Mouse (Mus musculus) urinary bladder, postnatal 36 days (tissue): ENCODE data around the gene Dstyk.
A peak's percentile ranks its signal among the peaks of the same experiment; 100 is the strongest.

ENCODE experiments used
- DNase-seq, 2 experiments: peaks; one replicate each; pipeline ENCODE4 v3.0.0; 2022; ENCODE audit warnings: low spot score in 2 of 2, mixed read lengths in 1 of 2

Gene Dstyk

DNA sequence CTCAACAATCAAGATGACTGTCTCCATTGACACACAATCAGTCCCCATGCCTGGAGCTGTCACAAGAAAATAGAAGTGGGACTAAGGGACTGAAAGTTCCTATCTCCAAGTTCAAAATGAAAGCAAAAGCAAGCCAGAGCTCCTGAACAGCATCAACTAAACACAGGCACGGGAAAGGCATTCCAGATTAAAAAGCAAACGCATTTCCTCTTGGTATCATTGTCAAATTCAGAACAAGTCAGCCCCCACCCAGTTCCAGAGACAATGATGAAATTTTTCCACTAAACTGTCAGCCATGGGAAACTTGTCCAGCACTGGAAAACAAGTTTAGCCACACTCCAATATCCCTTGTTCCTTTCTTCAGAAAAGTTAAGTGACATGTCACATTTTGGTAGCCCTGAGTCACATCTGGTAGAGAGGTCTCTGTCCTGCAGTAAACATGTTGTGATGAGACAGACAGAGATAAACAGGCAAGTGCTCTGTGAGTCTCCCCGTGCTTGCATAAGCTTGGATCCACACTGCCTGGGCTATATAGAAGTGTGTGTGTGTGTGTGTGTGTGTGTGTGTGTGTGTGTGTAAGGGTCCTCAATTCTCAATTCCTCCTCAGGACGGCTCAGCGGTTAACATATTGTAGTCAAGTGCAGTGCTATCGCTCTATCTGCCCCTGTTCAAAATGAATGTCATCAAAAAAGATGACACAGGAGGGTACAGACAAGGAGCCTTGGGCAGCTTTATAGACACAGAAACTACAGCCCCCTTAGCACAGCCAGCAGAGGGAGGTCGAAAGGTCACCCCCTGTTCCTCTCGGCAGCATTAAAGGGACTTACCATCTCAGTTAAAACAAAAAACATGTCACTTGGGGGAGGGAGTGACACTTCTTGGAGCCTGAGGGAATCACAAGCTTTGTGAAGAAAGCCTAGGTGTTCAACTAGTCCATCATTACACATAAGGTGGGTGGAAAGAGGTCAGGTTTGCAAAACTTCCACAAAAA lies 28.2 kb upstream of the Dstyk start:
- DNase-seq = no peak

DNA sequence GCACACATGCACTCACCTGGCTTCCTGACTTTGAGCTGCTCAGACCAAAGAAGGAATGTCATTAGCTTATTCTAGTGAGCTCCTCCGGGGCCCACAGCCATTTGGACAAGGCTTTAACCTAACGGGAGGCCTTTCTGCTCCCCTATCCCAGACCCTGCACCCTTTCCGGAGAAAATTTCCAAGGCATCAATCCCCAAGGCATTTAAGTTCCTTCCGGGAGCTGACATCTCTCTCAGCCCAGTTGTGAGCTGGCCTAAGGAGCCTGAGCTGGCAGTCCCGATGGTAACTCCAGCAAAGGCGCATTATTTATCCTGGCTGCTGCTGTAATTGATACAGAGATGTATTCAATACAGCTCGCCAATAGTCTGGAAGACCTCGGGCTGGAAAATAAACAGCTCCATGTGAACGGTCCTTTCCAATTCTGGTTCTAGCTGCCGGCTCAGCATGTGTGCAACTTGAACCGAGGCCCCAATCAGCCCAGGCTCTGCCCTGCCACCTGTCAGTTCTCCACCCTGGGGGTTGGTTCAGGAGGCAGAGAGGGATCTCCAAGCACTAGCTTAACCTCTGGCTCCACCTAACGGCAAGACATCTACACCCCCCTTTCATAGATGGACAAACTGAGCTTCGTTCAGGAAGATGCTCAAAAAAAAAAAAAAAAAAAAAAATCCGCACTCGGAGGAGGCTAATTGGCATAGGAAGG lies 27.3 kb upstream of the Dstyk start:
- DNase-seq = no peak

DNA sequence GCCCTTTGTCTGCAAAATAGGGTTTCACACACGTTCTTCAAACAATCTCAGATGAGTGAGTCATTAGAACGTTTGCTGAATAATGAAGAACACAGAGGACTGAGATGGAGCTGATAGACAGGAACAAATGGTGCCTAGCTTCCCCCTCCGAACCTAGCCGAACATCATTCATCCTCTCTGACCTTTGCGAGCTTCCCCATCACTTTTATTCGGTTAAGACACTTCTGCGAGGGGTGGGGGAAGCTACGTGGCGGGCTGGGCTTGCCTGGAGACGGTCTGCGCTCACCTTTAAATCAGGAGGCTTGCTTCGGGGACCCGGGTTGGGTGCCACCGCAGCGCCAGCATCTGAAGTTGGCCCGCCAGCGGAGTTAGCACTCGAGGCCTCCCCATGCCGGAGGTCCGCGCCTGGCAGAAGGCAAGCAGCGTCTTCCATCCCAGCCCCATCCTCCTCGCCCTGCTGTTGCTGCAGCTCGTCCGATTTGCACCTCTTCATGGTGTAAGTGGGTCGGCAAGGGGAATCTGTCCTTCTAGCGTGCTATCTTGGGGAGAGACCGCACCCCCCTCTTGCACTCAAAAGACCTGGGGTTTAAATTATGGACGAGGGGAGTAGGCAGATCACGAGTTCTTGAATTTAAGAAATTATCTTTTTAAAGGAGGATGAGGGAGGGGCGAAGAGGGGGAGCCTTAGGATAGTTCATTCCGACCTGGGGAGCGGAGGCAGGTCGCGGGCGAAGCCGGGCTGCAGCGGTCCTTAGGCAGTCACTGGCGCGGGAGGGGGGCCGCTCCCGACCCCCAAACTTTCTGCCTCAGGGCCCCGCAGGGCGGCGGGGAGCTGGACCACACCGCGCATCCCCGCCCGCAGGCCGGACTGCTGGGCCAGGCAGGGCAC lies 26.4 kb upstream of the Dstyk start, which contains the start of gene Tmcc2:
Tmcc2 (minus strand) TSS at position 591 of the 889 bp plus-strand sequence.
- DNase-seq = no peak

DNA sequence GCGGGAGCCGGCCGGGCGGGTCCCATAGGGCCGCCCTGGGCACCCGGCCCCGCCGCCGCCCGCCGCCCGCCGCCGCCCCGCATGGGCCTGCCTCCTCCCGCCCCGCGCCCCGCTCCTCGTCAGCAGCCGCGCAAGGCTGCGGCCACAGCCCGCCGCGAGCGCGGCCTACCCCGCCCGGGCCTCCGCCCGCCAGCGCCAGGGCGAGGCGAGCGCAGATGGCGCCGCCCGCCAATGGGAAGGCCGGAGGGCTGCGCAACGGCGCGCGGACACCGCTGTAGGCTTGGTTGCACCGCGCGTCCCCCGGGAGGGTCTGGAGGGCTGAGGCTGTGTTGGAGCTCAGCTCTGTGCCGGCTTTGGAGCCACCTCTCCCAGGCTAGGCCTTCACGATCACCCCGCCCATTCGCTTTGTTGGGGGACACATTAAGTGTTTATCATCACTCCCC lies 25.8 kb upstream of the Dstyk start:
- DNase-seq = peak in 1 of 2 experiments; percentile 64

DNA sequence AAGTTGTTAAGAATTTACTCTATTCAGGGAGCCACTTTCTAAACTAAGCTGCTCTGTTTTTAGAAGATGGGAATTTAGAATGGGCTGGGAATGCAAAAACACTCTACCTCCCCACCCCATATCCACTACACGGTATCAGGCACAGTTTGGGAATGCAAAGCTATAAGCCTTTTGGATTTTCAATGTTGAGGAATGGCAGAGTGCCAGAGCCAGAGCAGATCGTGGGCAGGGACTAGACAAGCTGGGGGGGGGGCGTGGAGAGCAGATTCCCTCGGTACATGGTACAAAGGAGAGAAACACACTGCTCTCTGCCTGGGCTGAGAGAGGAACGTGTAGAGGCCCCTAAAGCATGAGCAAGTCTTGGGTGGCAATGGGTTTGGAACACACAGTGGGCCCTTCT lies 24.5 kb upstream of the Dstyk start:
- no peak for DNase-seq

DNA sequence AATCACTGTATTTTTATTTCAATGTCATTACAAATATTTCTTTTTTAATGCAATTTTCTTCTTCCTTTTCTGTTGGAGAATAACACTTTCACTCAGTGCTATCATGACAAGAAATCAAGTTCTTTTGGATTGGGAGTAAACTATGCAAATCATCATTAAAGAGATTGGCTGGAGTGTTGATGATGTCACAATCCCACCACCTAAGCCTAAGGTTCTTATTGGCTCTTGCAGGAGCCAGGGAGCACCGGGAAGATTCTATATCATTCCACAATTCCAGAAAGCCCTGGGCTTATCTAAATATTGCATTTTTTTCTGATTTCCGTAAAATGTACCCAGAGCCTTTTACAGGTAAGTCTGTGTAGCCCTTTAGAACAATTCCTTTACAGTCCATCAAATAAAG lies 20.6 kb upstream of the Dstyk start:
- no peak for DNase-seq

DNA sequence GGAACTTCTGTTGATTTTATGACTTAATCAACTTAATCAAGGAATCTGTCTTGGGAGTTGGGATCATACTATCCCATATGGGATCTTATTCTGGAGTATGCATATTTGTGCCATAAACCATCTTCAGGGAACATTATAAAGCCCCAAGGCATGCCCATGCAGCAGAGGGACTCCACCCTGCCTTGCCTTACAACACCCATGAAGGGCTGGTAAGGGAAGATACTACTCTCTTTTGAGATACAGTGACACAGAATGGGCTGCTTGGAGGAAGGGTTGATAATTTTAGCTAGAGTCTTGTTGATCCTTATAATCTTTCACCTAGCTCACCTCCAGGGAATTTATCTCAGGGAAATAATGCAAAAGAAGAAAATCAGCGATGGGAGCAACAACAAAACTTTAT lies 16.8 kb upstream of the Dstyk start:
- DNase-seq = no peak

DNA sequence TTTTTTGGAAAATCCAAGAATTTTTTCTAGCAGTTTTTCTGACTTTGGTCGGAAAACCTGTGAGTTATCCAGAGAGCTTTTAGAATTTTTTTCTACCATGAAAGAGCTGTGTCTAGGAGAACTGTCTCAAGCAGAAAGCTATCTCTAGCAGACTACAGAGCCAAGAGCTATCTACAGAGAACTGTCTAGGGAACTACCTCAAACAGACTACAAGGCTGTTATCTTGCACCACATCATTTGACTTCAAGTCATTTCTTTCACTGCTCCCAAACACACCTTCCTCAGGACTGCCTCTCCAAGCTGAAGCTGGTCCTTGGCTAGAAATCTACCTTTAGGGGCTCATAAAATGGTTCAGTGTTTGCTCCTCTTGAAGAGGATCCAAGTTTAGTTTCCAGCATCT lies 15.5 kb upstream of the Dstyk start:
- no peak for DNase-seq

DNA sequence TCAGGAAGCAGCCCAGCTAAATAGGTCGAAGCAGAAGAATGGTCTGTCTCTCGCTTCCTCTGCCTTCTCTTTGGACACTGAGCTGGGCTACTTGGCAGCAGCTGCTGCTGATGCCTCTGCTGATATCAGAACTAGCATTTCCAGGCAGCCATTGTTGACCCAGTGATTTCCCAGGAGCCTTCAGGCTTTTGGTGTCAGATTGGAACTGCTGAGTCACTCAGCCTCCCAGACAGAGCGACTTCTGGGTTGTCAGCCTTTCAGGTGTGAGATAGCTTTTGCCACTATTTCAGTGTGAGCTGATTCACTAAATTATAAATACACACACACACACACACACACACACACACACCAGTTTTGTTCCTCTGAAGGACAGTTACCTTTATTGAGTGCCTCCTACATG lies 6.7 kb upstream of the Dstyk start:
- DNase-seq = peak in 1 of 2 experiments; percentile 45

DNA sequence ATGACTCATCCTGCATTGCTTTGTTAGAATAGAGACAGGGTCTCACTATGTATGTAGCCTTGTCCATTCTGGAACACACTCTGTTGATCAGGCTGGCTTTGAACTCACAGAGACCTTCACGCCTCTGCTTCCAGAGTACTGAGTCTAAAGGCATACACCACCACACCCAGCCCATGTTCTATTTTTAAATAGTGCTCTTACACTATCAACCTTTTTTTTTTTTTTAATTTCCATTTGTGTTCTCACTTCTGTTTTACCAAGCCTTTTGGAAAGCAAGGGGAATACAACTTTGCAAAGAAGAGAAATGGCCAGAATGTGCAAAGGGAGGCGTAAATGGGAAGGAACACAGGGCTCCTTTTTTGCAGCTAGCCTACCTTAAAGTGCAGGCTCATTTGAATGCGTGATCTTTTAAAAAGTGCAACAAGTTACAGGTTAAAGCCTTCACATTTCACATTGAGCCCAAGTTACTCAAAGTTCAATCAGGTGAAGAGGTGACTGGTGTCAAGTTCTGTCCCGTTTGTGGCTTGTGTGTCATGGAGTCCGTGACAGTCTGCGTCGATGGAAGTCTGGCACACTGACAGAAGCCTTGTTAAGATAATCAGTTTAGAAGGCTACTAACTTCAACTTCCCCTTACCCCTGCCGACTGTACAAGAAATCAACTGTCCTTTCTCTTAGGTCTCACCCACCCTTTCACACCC lies 962 bp upstream of the Dstyk start:
- no peak for DNase-seq

DNA sequence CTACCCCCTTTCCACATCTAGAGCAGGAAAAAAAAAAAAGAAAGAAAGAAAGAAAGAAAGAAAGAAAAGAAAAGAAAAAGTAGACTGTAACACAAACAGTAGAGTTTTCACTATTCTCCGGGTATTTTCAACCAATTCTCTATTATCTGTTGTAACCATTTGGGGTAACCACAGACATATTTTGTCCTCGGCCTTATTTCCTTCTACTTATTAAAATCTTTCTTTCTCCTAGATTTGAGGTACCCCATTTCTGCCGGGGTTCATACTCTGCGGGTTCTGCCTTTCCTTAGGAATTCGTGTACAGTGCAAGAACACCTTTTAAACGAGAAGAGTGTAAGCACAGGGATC lies 438 bp upstream of the Dstyk start:
- no peak for DNase-seq

DNA sequence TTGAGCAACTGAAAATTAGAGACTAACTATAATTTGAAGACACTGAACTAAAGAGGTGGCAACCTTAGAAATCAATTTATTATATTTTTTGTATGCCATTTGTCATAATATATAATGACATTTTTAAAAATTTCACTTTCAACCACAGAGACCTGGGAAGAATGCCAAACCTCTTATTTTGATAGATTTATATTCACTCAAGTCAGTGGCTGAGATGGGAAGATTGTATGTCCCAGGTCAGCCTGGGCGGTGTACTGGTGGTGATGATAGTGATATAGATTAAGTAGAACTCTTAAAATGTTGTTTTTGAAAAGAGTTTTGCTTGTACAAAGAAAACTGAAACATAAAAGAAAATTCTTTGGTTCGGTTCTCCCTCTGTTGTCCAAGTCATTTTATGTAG lies 2.9 kb downstream of the Dstyk start:
- DNase-seq = no peak

DNA sequence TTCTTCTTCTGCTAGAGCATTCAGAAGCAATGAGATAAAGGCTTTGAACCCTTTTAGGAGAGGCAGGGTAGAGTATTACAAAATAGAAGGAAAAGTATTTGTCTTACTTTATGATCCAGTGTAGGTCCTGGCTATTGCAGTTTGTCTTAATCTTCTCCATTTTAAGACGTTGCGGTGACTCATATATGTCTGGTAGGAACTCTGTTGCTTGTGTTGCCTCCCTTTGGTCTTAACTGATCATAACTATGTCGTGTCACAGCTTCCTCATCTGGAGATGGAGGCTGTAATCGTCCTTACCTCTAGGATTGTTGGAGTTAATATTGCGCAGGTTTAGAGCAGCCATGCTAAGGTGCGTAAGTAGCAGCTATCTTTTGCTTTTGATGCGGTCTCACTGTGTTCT lies 3.3 kb downstream of the Dstyk start:
- no peak for DNase-seq

DNA sequence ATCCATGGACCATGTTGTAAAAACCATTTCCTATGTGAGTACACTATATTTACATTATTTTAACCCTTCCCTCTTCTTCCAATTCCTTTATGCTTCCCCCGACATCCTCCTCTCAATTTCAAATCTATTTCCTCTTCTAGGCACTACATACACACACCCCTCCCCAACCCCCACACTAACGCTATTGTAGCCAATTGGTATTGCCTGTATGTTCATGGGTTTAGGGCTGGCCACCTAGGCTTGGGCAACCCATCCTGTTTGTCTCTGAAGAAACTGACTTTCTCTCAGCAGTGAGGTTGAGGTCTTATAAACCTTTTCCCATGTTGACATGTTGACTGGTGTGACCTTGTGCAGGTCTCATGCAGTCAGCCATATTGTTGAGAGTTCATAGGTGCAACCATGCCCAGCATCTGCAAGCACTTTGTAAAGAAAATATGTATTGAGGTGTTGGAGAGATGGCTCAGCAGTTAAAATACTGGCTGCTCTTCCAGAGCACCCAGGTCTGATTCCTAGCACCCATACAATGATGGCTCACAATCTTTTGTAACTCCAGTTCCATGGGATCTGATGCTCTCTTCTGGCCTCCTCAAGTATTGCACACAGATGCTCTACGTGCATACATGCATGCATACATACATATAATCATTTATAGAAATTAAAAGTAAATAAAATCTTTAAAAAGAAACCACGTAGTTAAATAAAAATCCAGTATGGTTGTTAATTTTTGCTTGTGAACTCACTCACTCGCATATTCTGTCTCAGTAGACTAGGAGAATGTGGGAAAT lies 5.7 kb downstream of the Dstyk start:
- DNase-seq = no peak

DNA sequence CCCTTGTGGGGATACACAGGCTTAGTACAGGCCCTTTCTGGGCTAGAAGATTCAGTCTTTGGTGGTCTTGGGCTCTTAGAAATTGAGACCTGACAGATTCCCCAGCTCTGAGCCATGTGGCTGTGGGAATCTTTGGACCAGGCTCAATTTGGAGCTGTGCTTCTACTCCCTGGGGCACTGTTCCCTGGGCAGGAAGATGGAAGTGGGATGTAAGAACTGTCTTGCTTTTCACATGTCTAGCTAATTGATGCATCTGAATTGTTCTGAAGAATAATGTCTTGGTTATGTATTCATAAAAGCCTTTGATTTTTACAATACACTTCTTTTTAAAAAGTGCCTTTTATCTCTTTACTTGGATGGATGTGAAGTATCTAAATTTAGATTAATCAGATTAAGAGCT lies 8.2 kb downstream of the Dstyk start:
- no peak for DNase-seq

DNA sequence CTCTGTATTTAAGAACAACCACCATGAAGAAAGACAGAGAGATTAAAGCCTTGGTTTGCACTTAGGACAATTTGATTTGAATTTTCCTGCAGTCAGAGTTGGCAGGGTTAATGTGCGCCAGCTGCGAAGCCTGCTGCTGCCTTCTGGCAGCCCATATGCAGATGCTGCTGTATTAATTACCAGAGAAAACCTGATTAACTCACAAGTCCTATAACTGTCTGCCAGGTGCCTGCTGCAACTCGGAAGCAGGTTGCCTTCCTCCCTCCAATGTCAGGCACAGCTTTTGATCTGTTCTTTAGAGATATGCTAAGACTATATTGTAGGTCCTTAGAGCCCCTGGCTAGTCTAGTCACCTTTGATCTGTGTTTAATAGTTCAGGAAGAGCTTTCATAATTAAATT lies 13.5 kb downstream of the Dstyk start:
- DNase-seq = no peak

DNA sequence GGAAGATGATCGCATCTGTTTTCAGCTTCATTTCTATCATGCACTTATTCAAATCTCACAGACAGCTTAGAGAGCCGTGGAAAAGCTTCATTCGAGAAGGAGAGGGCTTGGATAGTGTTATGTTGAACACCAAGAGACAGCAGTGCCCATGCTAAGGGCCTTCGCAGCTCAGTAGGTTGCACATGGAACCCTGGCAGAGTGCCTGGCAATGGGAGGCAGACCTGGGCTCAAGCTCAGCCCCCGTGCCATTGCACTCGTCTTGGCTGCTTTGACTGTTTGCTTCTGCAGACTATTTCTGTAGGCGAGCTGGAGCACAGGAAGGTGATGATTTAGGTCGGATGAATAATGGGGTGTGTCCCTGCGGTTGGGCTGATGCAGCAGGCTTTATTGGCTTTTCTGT lies 14.4 kb downstream of the Dstyk start:
- DNase-seq = peak in 1 of 2 experiments; percentile 24

DNA sequence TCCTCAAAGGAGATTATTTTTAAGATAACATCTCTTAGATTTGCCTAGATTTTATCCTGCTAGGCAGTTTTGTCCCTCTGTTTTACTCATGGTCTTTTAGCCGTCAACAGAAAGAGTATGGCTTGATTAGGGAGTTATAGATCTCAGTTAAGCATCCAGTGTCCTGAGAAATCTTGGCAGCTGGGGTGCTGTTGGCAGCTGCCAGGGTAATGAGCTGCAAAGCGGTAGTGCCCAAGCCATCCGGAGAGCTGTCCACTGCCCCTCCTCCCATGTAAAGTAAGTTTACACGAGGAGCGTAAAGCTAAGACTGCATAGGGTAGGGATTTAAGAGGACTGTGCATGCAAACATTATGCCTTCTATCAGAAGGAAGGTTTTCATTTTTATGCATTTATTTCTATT lies 16.0 kb downstream of the Dstyk start:
- no peak for DNase-seq

DNA sequence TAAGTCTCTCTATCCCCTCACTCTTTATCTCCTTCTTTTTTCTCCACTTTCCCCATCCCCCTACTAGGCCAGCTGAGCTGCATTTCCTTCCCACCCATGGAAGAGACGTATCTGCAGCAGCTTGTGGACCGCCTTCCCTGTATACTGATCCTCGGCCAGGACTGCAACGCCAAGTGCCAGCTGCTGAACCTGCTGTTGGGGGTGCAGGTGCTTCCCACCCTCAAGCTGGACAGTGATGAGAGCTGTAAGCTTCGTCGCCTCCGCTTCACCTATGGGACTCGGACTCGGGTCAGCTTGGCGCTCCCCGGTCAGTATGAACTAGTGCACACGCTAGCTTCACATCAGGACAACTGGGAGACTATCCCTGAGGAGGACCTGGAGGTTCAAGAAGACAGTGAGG lies 16.7 kb downstream of the Dstyk start:
- DNase-seq = no peak

DNA sequence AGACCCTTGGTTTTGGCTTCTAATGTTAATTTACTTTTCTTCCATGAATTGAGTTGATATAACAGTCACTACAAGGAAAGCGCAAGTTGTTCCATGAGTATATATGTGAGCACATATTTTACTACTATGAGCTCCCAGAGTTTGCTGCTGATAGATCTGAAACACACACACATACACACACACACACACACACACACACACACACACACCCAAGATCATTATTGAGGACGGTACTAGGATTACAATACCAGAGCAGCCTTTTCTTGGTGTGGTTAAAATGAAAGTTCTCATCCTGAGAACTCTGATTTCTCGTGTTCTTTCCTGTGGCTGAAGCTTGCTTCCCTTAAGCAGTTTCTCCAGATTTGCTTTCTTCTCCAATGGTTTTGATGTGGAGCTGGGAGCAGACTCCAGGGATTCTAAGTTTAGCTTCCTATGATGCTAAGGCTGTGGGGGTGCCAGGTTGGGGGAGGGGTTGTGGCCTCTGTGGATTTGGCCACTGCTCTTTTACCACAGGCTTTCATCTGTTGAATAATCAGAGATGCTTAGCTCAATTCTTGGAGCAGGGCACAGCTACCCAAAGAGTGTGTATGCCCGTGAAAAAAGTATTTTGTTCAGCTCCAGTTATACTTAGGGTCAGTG lies 19.1 kb downstream of the Dstyk start:
- DNase-seq = no peak
